In genomic region chr8:111261981-111262381, GRCm38 (mm10) we compare ENCODE assay signal across 13 mouse cellular contexts. TPM values are rescaled to one million over a fixed set of nuclear protein-coding genes. Genes with fewer than 3 reads are reported as not detected.
DNase-seq lines count a peak whose midpoint lies in the region; ATAC-seq lines count a peak whose summit lies in the region.
"Had no signal": no experiment of that assay in that cellular context is flagged by ENCODE, and none has a peak within 500 bp of the region (broad histone marks: within the 10 kb centered on the region; RNA-seq: fewer than 3 reads in every experiment).

No protein-coding gene starts in this region.

- H3K4me3 ChIP-seq in intestine, embryonic 15.5 days (replicated peaks): no peak overlapping the region
- H3K4me3 ChIP-seq: forebrain, embryonic 15.5 days; hindbrain, embryonic 12.5 days had no signal

- no peaks in the 10 kb centered on the region for H3K36me3 ChIP-seq in intestine, embryonic 15.5 days
- H3K36me3 ChIP-seq: forebrain, embryonic 15.5 days; hindbrain, embryonic 12.5 days had no signal

- peak; percentile 25 to 40 for DNase-seq in heart, adult 18-20 months
- no peak for DNase-seq in heart, postnatal 14 days
- DNase-seq in 416B (ENCODE audit: low read depth): peak; percentile 99
- peak; percentile 59 for DNase-seq in c-Kit-positive CD71-positive TER-119-positive erythroid progenitor cells, embryonic 14.5 days (ENCODE audit: low spot score)
- DNase-seq in heart, postnatal 4 days: peak; percentile 37
- DNase-seq in spleen, postnatal 10 days (ENCODE audit: low spot score in 2 of 2): no peak
- no peak for DNase-seq in cerebellum, adult 18-20 months
- DNase-seq: kidney, adult 9 months; lung, adult 2 months; thymus, postnatal 14 days had no signal

- H3K4me1 ChIP-seq in intestine, embryonic 15.5 days (replicated peaks): no peaks in the 10 kb centered on the region

- H3K27ac ChIP-seq in intestine, embryonic 15.5 days: no peak overlapping the region
- H3K27ac ChIP-seq: forebrain, embryonic 15.5 days; hindbrain, embryonic 12.5 days had no signal

- no peak overlapping the region for H3K9ac ChIP-seq in intestine, embryonic 15.5 days
- H3K9ac ChIP-seq: forebrain, embryonic 15.5 days; hindbrain, embryonic 12.5 days had no signal

- intact Hi-C loops in heart, postnatal 14 days (cut with DNase I): loop anchor here (5.0 kb wide), 1 partner anchor 35 kb away; no protein-coding TSS in a partner anchor

- H3K4me2 ChIP-seq in intestine, embryonic 15.5 days (replicated peaks): no peak overlapping the region
- H3K4me2 ChIP-seq: forebrain, embryonic 15.5 days; hindbrain, embryonic 12.5 days had no signal

- H3K9me3 ChIP-seq in intestine, embryonic 15.5 days: no peaks in the 10 kb centered on the region
- H3K9me3 ChIP-seq: forebrain, embryonic 15.5 days; hindbrain, embryonic 12.5 days had no signal

- WGBS in intestine, embryonic 15.5 days: 63% methylated on average over 4 of the region's 4 CpGs

- H3K27me3 ChIP-seq in intestine, embryonic 15.5 days (replicated peaks): no peaks in the 10 kb centered on the region
- H3K27me3 ChIP-seq: forebrain, embryonic 15.5 days; hindbrain, embryonic 12.5 days had no signal

- ATAC-seq in intestine, embryonic 15.5 days: no peak
- ATAC-seq: forebrain, embryonic 15.5 days had no signal

RNA-seq across cellular contexts. Expression of gene Glg1, which starts 3.0 kb away (rescaled TPM):
- total RNA-seq in heart, adult 18-20 months (2021): 10 to 100 TPM; 97.3 to 98.3 TPM
- 100 to 1,000 TPM; 108 to 109 TPM for total RNA-seq in heart, postnatal 14 days (2021)
- 100 to 1,000 TPM; 107 TPM for total RNA-seq in heart, postnatal 4 days (2021)
- 54.5 and 57.4 TPM in 2 replicates for polyA plus RNA-seq in intestine, embryonic 15.5 days (2015; fragmentation: Nextera tagmentation; extraction: Ambion mirVana)

RNA-seq across cellular contexts. Expression of gene Rfwd3, which starts 38.0 kb away (rescaled TPM):
- total RNA-seq in heart, adult 18-20 months (2021): 10 to 100 TPM; 15.4 to 18.0 TPM
- 10 to 100 TPM; 17.9 to 19.8 TPM for total RNA-seq in heart, postnatal 14 days (2021)
- 10 to 100 TPM; 28.4 to 30.5 TPM for total RNA-seq in heart, postnatal 4 days (2021)
- polyA plus RNA-seq in intestine, embryonic 15.5 days (2015; fragmentation: Nextera tagmentation; extraction: Ambion mirVana): 49.4 and 50.3 TPM in 2 replicates

Comparison
In these comparisons a context has a peak if more than half of its experiments do, and no peak if none do; other contexts are left out.
1. DNase-seq: peak in heart, adult 18-20 months (2 of 2), 416B (single experiment), c-Kit-positive CD71-positive TER-119-positive erythroid progenitor cells, embryonic 14.5 days (single experiment) and heart, postnatal 4 days (single experiment); none in heart, postnatal 14 days (0 of 2), spleen, postnatal 10 days (0 of 2) and cerebellum, adult 18-20 months (0 of 2).